Mouse (Mus musculus) lung, embryonic 15.5 days (tissue): ENCODE data around the gene 6430548M08Rik. TPM values are rescaled to one million over a fixed set of nuclear protein-coding genes. Genes with fewer than 3 reads are reported as not detected.
A peak's percentile ranks its signal among the peaks of the same experiment; 100 is the strongest.

ENCODE experiments used
- ATAC-seq: fragments of 200-750 bp; cut with Nextera tagmentation; 2 replicates; pipeline ENCODE4 v1.8.0; 2017; ENCODE audit warnings: moderate number of reproducible peaks, borderline replicate concordance; ENCODE audit not compliant: low FRiP score, low TSS enrichment; ENCODE audit errors: extremely low read depth
- H3K27ac ChIP-seq: fragments of 300-500 bp; sonication (generic); 2 replicates; pipeline ENCODE4 v1.5.1; 2015; ENCODE audit warnings: moderate library complexity, mild to moderate bottlenecking, inconsistent platforms
- H3K27me3 ChIP-seq: fragments of 300-500 bp; sonication (generic); 2 replicates; pipeline ENCODE4 v1.6.1; 2015; ENCODE audit warnings: inconsistent platforms
- H3K36me3 ChIP-seq: fragments of 300-500 bp; sonication (generic); 2 replicates; pipeline ENCODE4 v1.6.1; 2015; ENCODE audit warnings: inconsistent platforms
- H3K4me1 ChIP-seq: fragments of 300-500 bp; sonication (generic); 2 replicates; pipeline ENCODE4 v1.6.1; 2015; ENCODE audit warnings: inconsistent platforms
- H3K4me2 ChIP-seq: fragments of 300-500 bp; sonication (generic); 2 replicates; pipeline ENCODE4 v1.6.1; 2015; ENCODE audit warnings: inconsistent platforms, mild to moderate bottlenecking, moderate library complexity
- H3K4me3 ChIP-seq: fragments of 300-500 bp; sonication (generic); 2 replicates; pipeline ENCODE4 v1.5.1; 2015; ENCODE audit warnings: mild to moderate bottlenecking, inconsistent platforms
- H3K9ac ChIP-seq: fragments of 300-500 bp; sonication (generic); 2 replicates; pipeline ENCODE4 v1.6.1; 2015; ENCODE audit warnings: inconsistent platforms
- H3K9me3 ChIP-seq: fragments of 300-500 bp; sonication (generic); 2 replicates; pipeline ENCODE4 v1.6.1; 2016; ENCODE audit warnings: inconsistent platforms
- WGBS: fragments of 180-500 bp; shearing (Covaris S2); methylation state at CpG from one replicate; pipeline ENCODE4 v1.1.7; 2015; 5-methylcytosine and 5-hydroxymethylcytosine counted together
- polyA plus RNA-seq: library from polyadenylated mRNA; unstranded; fragments of >200 nt; fragmentation: Nextera tagmentation; extraction: Ambion mirVana; gene quantifications from 2 replicates; pipeline ENCODE4 v1.2.1, GENCODE M21; 2015

Gene 6430548M08Rik
- polyA plus RNA-seq, 1 experiment from 2014 or later = 7.4 TPM

DNA sequence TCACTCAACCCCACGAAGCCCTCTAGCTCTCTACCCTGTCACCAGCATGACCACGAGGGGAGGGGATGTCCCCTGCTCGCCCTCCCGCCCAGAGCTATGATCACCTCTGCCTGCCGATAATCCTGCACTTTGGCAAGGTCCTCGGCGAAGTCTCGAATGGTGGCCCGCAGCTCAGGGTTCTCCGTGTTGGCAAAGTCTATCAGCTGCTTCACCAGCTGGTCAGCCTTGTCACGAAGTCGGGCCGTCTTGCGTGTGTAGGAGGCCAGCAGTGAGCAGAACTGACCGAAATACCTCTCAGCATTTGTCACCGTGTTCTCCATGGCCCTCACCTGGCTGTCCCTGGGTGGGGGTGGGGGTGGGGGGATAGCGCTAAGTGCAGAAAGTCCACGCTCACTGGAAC, 60.7 kb downstream of the 6430548M08Rik start:
- no peak for ATAC-seq
- Histone ChIP-seq H3K27ac (no peak overlapping the region), H3K4me1 (peaks cover 29% of the 10 kb centered on the region), H3K9me3 (no peaks in the 10 kb centered on the region), H3K36me3 (no peaks in the 10 kb centered on the region), H3K9ac (no peak overlapping the region), H3K27me3 (peaks cover 29% of the 10 kb centered on the region), H3K4me2 (no peak overlapping the region), H3K4me3 (no peak overlapping the region)
- WGBS = 39% methylated on average over 18 of the region's 18 CpGs

DNA sequence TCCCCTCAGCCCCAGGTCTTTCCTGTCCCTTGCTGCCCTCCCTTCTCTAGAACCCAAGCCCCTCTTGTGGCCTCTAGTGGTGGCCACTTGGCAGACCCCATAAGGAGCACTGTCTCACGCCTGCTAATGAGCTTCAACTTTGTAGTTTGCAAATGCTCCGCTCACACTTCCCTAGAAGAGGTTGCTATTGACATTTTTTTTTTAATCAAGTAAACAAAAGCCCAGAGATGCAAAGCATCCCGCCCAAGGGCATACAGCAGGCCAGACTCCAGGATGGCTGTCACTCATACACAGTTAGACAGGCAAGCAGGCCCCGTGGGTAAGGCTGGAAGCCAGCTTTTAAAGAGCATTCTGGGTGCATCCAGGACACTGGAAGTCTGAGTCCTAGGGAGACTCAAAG, 62.7 kb downstream of the 6430548M08Rik start:
- Histone ChIP-seq H3K9ac (no peak overlapping the region), H3K27me3 (peaks cover 29% of the 10 kb centered on the region), H3K4me3 (no peak overlapping the region), H3K9me3 (no peaks in the 10 kb centered on the region), H3K4me2 (no peak overlapping the region), H3K4me1 (peaks cover 38% of the 10 kb centered on the region), H3K27ac (no peak overlapping the region), H3K36me3 (no peaks in the 10 kb centered on the region)
- WGBS = 40% methylated on average over 4 of the region's 4 CpGs
- ATAC-seq = no peak

DNA sequence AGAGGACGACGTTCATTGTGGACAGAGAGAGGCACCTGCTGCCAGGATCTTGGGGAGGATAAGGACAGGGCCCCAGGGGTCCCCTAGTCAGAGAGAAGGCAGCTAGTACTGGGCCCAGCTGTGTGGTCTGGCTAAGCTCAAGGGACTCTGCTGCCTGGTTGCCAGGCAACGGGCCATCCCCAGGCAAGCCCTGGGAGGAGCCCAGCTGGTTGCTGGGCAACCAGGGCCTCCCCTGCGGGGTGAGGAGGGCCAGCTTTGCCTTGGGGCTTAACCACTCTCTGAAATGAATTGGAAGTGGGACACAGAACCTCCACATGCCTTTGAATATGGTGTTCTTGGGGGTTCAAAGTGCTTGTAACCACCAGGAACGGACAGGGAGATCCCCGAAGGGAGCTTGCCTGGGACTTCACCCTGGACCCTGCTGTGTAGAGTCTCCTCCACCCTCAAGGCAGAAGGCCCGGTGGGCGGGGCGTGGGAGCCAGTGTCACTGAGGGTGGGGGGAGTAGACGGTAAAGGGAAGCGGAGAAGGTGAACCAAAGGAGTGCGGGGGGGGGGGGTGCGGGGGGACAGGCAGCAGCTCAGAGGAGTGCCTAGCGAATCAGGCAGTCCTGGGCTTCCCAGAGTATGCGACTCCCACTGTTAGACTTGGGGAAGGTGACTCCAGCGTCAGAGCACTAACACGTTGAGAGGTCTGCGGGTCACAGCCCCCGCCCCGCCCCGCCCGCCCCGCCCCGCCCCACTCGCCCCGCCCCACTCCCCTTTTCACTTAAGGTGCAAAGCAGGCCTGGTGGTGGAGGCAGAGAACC, 63.6 kb downstream of the 6430548M08Rik start, which contains the start of gene Fam92b:
Gene Fam92b (minus strand): TSS at position 149 of the 806 bp plus-strand sequence.
- H3K4me1 ChIP-seq = peaks cover 38% of the 10 kb centered on the region
- H3K27me3 ChIP-seq = peaks cover 29% of the 10 kb centered on the region
- ATAC-seq = peak; percentile 79
- H3K27ac ChIP-seq = no peak within 1 kb of the TSS
- peak within 1 kb of the TSS; percentile 41 for H3K4me2 ChIP-seq
- WGBS = 2% methylated on average over 24 of the region's 26 CpGs
- no peak within 1 kb of the TSS for H3K4me3 ChIP-seq
- H3K36me3 ChIP-seq = no peaks in the 10 kb centered on the region
- H3K9me3 ChIP-seq = no peaks in the 10 kb centered on the region
- H3K9ac ChIP-seq = no peak within 1 kb of the TSS

DNA sequence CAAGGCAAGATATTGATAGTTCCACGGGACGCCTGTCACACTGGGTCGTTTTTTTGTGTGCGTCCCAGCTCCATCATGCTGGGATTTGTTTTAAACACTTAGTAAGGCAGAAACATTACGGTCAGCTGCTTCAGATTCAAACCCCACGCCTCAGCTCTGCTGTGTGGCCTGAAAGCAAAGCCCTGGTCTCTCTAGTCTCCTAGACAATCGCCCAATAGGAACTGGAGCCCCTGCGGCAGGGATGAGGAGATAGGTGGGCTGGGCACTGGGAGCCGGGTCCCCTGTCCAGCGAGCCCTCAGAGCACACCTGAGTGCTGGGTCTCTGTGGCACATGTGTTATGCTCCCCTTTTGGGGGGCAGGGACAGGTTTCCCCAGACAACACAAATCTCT, 64.2 kb downstream of the 6430548M08Rik start:
- H3K9ac ChIP-seq = no peak overlapping the region
- no peak for ATAC-seq
- peaks cover 38% of the 10 kb centered on the region for H3K4me1 ChIP-seq
- H3K27ac ChIP-seq = no peak overlapping the region
- peak overlapping the region; percentile 41; the same call in 1 of the 2 replicates for H3K4me2 ChIP-seq
- H3K4me3 ChIP-seq = no peak overlapping the region
- no peaks in the 10 kb centered on the region for H3K9me3 ChIP-seq
- WGBS = 12% methylated on average over 10 of the region's 10 CpGs
- H3K27me3 ChIP-seq = peaks cover 29% of the 10 kb centered on the region
- H3K36me3 ChIP-seq = no peaks in the 10 kb centered on the region

DNA sequence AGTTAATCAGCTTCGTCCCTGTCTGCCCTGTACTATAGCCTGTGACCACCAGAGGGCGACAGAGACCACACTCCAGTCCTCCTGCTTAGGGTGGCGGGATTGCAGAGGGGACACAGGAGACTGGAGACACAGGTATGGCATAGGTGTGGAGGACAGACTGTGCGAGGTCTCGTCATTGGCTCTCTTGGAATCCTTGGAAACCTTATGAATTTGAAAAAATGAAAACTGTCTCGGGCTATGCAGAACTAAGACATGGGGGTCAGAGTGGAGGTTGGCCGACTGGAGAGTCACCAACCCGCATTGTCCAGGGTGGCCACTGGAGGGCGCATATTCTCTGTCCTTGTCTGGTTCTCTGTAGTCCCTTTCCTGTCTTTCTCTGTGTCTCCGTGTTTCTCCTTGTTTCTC, 65.1 kb downstream of the 6430548M08Rik start:
- Histone ChIP-seq H3K27me3 (peaks cover 27% of the 10 kb centered on the region), H3K36me3 (no peaks in the 10 kb centered on the region), H3K9ac (no peak overlapping the region), H3K9me3 (no peaks in the 10 kb centered on the region), H3K4me2 (peak overlapping the region; percentile 59), H3K27ac (no peak overlapping the region), H3K4me3 (0 out of 2 replicates have a peak overlapping the region, but pooled peaks have one; percentile 24), H3K4me1 (peaks cover 40% of the 10 kb centered on the region)
- peak; percentile 44 for ATAC-seq
- 0% methylated on average over 10 of the region's 10 CpGs for WGBS

DNA sequence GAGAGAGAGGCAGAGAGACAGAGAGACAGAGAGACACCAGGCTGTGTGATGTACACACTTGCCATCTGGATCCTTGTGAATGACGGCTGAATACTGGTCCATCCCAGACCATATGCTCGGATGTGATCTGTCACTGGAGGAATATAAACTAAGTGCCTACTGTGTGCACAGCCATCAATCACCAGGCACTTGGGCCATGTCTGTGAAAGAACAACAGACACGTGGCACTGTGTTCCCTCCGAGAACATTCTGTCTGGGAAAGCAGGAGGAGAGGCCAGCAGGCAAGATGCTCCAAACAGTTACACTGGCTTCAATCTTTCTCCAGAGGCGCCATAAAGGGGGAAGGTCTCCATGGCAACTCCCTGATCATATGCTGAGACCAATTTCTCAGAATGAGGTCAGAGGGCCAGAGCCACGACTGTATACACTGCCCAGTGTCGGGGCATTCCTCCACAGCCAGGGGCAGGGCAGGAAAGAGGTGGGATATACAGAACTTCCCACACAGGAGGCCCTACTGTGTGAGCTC, 66.6 kb downstream of the 6430548M08Rik start:
- Histone ChIP-seq H3K4me3 (no peak overlapping the region), H3K9me3 (no peaks in the 10 kb centered on the region), H3K9ac (no peak overlapping the region), H3K36me3 (no peaks in the 10 kb centered on the region), H3K27ac (no peak overlapping the region), H3K4me1 (peaks cover 54% of the 10 kb centered on the region), H3K4me2 (no peak overlapping the region), H3K27me3 (peaks cover 18% of the 10 kb centered on the region)
- WGBS = 35% methylated on average over 7 of the region's 7 CpGs
- ATAC-seq = no peak

DNA sequence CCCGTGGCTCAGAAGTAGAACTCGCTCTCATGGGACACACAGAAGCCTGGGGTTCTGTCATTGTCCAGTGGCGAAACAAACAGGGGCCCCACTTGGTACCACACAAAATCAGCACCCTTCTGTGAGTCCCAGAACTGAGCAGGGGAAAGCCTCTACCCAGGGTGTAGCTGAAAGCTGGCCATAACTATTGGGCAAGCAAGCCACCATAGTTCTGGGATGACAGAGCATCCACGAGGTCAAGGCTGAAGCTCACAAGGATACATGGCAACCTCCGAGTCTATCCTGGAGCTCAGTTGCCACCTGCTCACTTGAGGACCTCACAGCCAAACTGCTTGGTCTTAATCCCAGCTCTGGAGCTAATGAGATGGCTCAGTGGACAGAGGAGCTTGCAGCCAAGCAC, 67.3 kb downstream of the 6430548M08Rik start:
- peaks cover 62% of the 10 kb centered on the region for H3K4me1 ChIP-seq
- H3K36me3 ChIP-seq = no peaks in the 10 kb centered on the region
- H3K9ac ChIP-seq = no peak overlapping the region
- H3K4me2 ChIP-seq = no peak overlapping the region
- WGBS = 76% methylated on average over 5 of the region's 5 CpGs
- no peak overlapping the region for H3K4me3 ChIP-seq
- peaks cover 15% of the 10 kb centered on the region for H3K27me3 ChIP-seq
- no peak overlapping the region for H3K27ac ChIP-seq
- H3K9me3 ChIP-seq = no peaks in the 10 kb centered on the region
- ATAC-seq = no peak

DNA sequence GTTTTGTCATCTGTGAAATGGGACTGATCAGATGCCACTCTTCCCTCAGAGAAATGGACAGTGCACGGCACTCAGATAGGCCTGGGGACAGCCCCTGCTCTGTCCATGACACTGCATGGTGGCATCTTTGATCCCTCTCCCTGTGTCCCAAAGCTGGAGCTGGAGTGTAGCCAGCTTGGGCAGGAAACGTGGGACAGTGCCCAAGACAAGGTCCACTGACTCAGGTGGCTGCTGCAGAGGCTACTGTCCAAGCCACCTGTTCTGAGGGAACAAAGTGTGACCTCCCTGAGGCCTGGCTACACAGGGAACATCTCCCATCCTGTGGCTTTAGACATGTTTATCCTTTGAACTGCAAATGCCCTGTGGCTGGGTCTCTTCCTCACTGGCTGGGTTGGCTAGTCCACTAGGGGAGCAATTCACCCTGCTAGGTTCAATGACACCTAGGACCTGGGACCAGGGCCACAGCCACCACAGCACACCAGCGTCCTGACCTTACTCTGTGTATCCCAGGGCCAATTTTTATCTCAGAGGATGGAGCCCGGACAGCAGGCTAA, 68.0 kb downstream of the 6430548M08Rik start:
- H3K9me3 ChIP-seq = no peaks in the 10 kb centered on the region
- H3K4me1 ChIP-seq = peaks cover 63% of the 10 kb centered on the region
- no peak overlapping the region for H3K27ac ChIP-seq
- WGBS = 61% methylated on average over 4 of the region's 4 CpGs
- H3K4me2 ChIP-seq = no peak overlapping the region
- ATAC-seq = no peak
- no peak overlapping the region for H3K9ac ChIP-seq
- H3K36me3 ChIP-seq = no peaks in the 10 kb centered on the region
- H3K4me3 ChIP-seq = no peak overlapping the region
- peaks cover 10% of the 10 kb centered on the region; the same call in 1 of the 2 replicates for H3K27me3 ChIP-seq

DNA sequence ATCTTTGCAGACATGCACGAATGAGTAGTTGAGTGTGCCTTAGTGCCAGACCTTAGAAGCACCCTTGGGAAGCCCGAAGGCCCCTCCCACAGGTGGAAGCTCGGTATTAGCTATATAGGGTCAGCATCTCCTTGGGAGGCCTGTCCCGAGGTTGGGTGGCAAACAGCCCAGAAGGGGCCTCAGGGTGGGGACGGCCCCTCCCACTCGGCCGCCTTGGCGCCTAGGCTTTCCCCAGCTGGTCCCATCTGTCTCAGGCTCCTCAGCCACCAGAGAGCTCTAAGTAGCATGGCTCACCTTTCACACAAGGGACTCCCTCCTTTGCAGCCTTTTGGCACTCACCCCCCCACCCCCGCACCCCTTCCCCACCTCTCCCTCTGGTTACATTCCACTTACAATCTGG, 70.4 kb downstream of the 6430548M08Rik start:
- Histone ChIP-seq H3K4me2 (peak overlapping the region; percentile 18; the same call in 1 of the 2 replicates), H3K9ac (no peak overlapping the region), H3K27me3 (no peaks in the 10 kb centered on the region), H3K9me3 (no peaks in the 10 kb centered on the region), H3K36me3 (no peaks in the 10 kb centered on the region), H3K27ac (peak overlapping the region; percentile 80; the same call in 1 of the 2 replicates), H3K4me3 (no peak overlapping the region), H3K4me1 (peaks cover 61% of the 10 kb centered on the region)
- 14% methylated on average over 9 of the region's 9 CpGs for WGBS
- ATAC-seq = 0 out of 2 replicates have a peak, but pooled peaks have one; percentile 25

DNA sequence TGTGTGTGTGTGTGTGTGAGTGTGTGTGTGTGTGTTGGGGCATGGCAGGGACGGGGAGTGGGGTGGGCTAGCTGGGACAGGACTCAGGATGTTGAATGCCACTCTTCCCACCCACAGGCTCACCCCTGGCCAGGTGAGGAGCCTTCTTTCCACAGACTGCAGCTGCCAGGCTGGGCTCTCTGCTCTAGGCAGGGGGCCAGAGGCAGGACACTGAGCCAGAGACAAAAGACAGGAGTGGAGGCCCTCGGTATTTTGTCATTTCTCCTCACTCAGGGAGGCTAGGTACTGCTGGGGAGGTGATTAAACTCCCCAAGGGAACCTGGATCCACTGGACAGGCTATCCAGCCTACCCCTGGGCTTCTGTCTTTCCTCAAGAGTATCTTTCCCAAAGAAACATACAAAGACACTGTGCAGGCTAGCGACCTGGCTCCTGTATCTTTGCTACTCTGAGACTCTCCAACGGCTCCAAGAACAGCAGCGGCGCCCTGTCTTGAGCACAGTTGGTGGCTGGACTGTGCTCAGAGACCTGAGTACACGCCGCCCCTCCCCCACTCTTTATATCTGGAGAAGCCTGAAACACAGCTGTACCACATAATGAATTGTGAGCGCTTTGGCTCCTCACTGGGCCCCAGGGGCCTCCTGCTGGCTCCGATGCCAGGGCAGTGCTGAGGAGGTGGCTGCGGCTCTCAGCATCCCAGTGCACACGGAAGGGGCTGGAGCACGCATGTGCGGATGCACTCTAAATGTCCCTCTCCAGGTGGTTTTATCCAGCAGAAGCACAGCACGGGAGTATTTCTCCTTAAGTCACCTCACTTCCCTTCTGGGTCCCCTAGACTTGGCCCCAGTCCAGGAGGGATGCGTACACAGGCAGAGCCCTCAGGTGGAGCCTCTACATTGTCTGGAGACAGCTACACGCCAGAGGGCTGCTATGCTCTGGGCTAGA, 71.2 kb downstream of the 6430548M08Rik start:
- H3K4me3 ChIP-seq = no peak overlapping the region
- H3K9ac ChIP-seq = 0 out of 2 replicates have a peak overlapping the region, but pooled peaks have one; percentile 9
- H3K4me2 ChIP-seq = peak overlapping the region; percentile 25
- H3K27ac ChIP-seq = peak overlapping the region; percentile 80
- peak; percentile 24; the same call in 1 of the 2 replicates for ATAC-seq
- H3K27me3 ChIP-seq = no peaks in the 10 kb centered on the region
- no peaks in the 10 kb centered on the region for H3K36me3 ChIP-seq
- 17% methylated on average over 17 of the region's 17 CpGs for WGBS
- H3K9me3 ChIP-seq = no peaks in the 10 kb centered on the region
- peaks cover 66% of the 10 kb centered on the region for H3K4me1 ChIP-seq

DNA sequence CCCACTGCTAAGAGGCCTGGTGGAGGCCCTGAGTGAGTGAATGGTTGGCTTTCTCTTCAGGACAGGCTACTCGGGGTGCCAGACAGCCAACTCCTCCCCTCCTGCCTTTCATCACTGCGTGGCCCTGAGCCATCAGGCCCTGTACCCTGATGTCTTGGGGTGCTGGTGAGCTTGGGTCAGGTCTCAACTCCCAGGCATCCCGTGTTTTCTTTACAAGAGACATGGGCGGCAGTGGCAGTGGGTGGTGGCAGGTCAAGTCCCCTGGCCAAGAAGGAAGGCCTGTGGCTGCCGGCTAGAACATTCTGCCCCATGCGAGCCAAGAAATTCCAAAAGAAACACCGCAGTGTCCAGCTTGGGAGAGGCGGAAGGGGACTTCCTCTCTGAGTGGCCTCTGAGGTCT, 72.5 kb downstream of the 6430548M08Rik start:
- 37% methylated on average over 8 of the region's 8 CpGs for WGBS
- no peak overlapping the region; the same call in 1 of the 2 replicates for H3K27ac ChIP-seq
- no peak overlapping the region for H3K4me3 ChIP-seq
- H3K9ac ChIP-seq = no peak overlapping the region
- no peaks in the 10 kb centered on the region for H3K27me3 ChIP-seq
- ATAC-seq = no peak
- H3K4me2 ChIP-seq = no peak overlapping the region
- H3K9me3 ChIP-seq = no peaks in the 10 kb centered on the region
- H3K36me3 ChIP-seq = no peaks in the 10 kb centered on the region
- H3K4me1 ChIP-seq = peaks cover 69% of the 10 kb centered on the region
